Mouse (Mus musculus) Patski (cell line): ENCODE data around the gene Cenpm. TPM values are rescaled to one million over a fixed set of nuclear protein-coding genes. Genes with fewer than 3 reads are reported as not detected.
A peak's percentile ranks its signal among the peaks of the same experiment; 100 is the strongest.
"Not testable (repeated sequence)": the region's sequence is repeated elsewhere in the genome, so short reads cannot be mapped to it uniquely, and the experiment has no call there.

Source experiments
- ATAC-seq: fragments of 100-300 bp; one replicate; pipeline ENCODE4 v1.8.0; 2021
- CTCF ChIA-PET: fragments of 350-600 bp; sonication (Branson Sonifier 250); formaldehyde crosslinking; loops from one replicate; lab custom pipeline; 2022; ENCODE audit warnings: inconsistent platforms; lab: Charles Lee
- POLR2A ChIA-PET: fragments of 350-600 bp; sonication (Branson Sonifier 250); formaldehyde crosslinking; loops from one replicate; lab custom pipeline; 2022; ENCODE audit warnings: antibody characterized with exemption, inconsistent platforms; lab: Charles Lee
- DNase-seq: peaks from one replicate; pipeline ENCODE4 v3.0.0-alpha.2; 2011; ENCODE audit warnings: low read depth, low spot score
- H3K27me3 ChIP-seq: fragments of 371-371 bp; one replicate; pipeline ENCODE4 v1.5.1; 2021
- CTCF ChIP-seq: fragments of 100-300 bp; IDR thresholded peaks from one replicate; pipeline ENCODE4 v1.5.1; 2021
- in situ Hi-C: fragments of 300-500 bp; cut with MboI; formaldehyde crosslinking; loops from 3 replicates; pipeline ENCODE4 v1.11.1; 2018; ENCODE audit warnings: low pct_unique_long_range_greater_than_20kb, mixed read lengths
- polyA plus RNA-seq: library from polyadenylated mRNA; unstranded; gene quantifications from one replicate; pipeline ENCODE4 v1.2.3, GENCODE M21; 2021

The Cenpm gene
- polyA plus RNA-seq, 1 experiment from 2014 or later, result 17.7 TPM

GRCm38 (mm10) chr15:82272295-82272694, 27.7 kb upstream of the Cenpm start:
- H3K27me3 ChIP-seq, result peaks cover 38% of the 10 kb centered on the region
- POLR2A ChIA-PET, result no interaction called here
- CTCF ChIA-PET, result interaction anchor here (1.1 to 2.4 kb wide), 4 partner anchors 8 to 15 kb away, joined by 3 to 16 read pairs (median 4); no protein-coding TSS in a partner anchor
- in situ Hi-C loops, result no loop called here
- no peak for TF ChIP-seq CTCF
- no peak for ATAC-seq
- DNase-seq, result no peak

GRCm38 (mm10) chr15:82271201-82271600, 26.7 kb upstream of the Cenpm start:
- H3K27me3 ChIP-seq, result peaks cover 27% of the 10 kb centered on the region
- no peak for DNase-seq
- CTCF ChIA-PET, result interaction anchor here (0.8 to 2.4 kb wide), 9 partner anchors 9 to 110 kb away, joined by 3 to 16 read pairs (median 4); partner anchors contain the start of gene Wbp2nl
- in situ Hi-C loops, result no loop called here
- no peak for TF ChIP-seq CTCF
- POLR2A ChIA-PET, result no interaction called here
- ATAC-seq, result no peak

DNA sequence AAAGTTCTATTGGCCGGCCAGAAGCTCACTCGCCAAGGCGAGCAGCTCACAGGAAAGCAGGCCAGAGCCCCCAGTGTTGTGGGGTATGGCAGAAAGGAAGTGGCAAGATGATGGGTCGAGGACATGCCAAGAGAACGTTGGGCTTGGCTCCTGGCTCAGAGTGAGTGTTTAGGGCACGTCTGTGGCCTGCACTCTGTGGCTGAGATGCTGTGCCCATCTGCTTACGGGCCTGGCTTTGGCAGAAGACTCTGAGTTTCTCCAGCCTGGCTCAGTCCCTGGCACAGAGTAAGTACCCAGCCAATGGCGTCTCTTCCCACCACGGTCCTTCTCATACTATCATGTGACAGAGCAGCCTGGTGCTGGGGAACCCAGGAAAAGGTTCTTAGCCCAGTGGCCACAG, 24.2 kb upstream of the Cenpm start:
- ATAC-seq (no peak), DNase-seq (no peak)
- TF ChIP-seq CTCF, result no peak
- ChIA-PET POLR2A (no interaction called here), CTCF (no interaction called here)
- in situ Hi-C loops, result no loop called here
- H3K27me3 ChIP-seq, result peaks cover 13% of the 10 kb centered on the region

GRCm38 (mm10) chr15:82268185-82268584, 23.6 kb upstream of the Cenpm start:
- ChIA-PET POLR2A (no interaction called here), CTCF (no interaction called here)
- DNase-seq, result no peak
- peaks cover 7% of the 10 kb centered on the region for H3K27me3 ChIP-seq
- in situ Hi-C loops, result no loop called here
- TF ChIP-seq CTCF, result no peak
- no peak for ATAC-seq

DNA sequence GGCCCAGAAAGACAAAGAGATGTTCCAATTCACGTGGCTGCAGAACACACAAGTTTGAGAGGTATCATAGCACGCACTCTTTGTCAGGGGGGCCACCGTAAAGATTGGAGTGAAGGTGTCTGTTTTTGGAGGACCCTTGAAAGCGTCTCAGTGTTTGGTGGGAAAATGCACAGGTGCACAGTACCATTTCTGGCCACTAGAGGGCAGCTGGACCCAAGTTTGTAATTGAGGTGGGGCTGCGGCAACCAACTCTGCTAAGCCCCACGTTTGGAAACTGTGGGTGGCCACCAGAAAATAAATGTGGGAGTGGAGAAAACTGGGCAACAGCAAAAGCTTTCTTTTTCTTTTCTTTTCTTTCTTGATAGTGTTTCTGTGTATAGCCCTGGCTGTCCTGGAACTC, 21.8 kb upstream of the Cenpm start:
- TF ChIP-seq CTCF, result peak; percentile 91
- in situ Hi-C loops, result no loop called here
- DNase-seq, result no peak
- ATAC-seq, result no peak
- POLR2A ChIA-PET, result no interaction called here
- CTCF ChIA-PET, result interaction anchor here (0.9 to 2.6 kb wide), 4 partner anchors 9 to 303 kb away, joined by 3 to 9 read pairs (median 3); partner anchors contain the start of gene Sept3
- peaks cover 7% of the 10 kb centered on the region for H3K27me3 ChIP-seq

DNA sequence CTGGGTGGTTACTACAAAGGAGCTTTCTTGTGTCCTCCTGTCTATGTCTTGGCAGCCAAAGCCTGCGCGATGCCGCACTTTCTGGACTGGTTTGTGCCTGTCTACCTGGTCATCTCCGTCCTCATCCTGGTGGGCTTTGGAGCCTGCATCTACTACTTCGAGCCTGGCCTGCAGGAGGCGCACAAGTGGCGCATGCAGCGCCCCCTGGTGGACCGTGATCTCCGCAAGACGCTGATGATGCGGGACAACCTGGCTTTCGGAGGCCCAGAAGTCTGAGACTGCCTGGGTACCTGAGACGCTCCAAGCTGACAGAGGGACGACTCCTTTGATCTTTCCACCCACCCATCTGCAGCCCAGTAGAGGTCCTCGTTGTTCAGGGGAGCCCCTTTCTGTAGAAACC, 15.0 kb upstream of the Cenpm start:
- DNase-seq, result no peak

DNA sequence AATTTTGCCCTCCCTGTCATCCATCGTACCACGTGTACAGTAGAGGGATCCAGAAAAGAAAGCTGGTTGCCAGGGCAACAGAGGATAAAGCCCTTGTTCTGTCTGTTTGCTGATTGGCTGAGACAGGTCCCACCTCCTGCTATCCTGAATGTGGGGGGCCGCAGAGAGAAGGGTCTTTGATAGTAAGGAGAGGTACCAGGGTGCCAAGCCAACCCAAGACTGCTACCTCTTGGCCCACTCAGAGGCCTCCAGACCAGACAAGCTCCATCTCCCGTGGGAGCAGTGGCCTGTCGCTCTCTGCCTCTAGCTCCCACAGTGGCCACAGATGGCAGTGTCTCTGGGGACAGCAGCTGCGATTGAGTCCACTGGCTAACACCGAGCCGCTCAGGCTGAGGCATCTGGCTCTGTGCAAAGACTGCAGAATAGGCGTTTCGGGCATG, 11.4 kb upstream of the Cenpm start:
- no peak for ATAC-seq

More for the DNA sequence above, 15.0 kb upstream of the Cenpm start:
- POLR2A ChIA-PET, result no interaction called here
- in situ Hi-C loops, result no loop called here
- ATAC-seq, result no peak
- TF ChIP-seq CTCF, result peak; percentile 98
- CTCF ChIA-PET, result interaction anchor here (1.0 to 1.6 kb wide), 2 partner anchors 12 to 85 kb away, joined by 3 to 4 read pairs; no protein-coding TSS in a partner anchor
- peaks cover 19% of the 10 kb centered on the region for H3K27me3 ChIP-seq

GRCm38 (mm10) chr15:82255248-82255647, 10.7 kb upstream of the Cenpm start:
- H3K27me3 ChIP-seq, result peaks cover 18% of the 10 kb centered on the region
- TF ChIP-seq CTCF, result peak; percentile 31
- DNase-seq (no peak), ATAC-seq (no peak)
- CTCF ChIA-PET, result no interaction called here
- POLR2A ChIA-PET, result no interaction called here
- in situ Hi-C loops, result no loop called here

More for the DNA sequence above, 11.4 kb upstream of the Cenpm start:
- peaks cover 18% of the 10 kb centered on the region for H3K27me3 ChIP-seq
- in situ Hi-C loops, result no loop called here
- TF ChIP-seq CTCF, result no peak
- ChIA-PET POLR2A (no interaction called here), CTCF (no interaction called here)
- DNase-seq, result no peak

DNA sequence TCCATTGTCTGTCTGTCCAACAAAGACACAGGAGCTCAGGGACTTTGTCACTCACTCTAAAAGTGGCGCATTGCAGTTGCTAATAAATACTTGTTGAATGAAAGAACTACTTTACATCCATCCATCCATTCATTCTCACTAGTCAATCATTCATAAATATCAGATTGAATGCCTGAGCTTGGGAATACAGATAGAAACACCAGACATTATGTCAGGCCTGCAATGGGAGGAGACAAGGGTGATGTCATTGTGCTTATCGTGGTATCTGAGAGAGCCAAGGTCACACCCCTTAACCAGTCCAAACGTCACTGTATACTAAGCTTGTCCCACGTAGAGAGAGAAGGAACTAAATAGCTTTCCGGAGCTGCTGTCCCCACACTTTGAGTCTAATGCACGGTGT, 7.5 kb upstream of the Cenpm start, which contains the start of gene 1500009C09Rik:
1500009C09Rik (plus strand) TSS at position 301 of the 400 bp plus-strand sequence.
- no peak for DNase-seq
- CTCF ChIA-PET, result interaction anchor here (1.0 to 1.6 kb wide), 3 partner anchors 15 to 187 kb away, joined by 3 to 4 read pairs (median 3); no protein-coding TSS in a partner anchor
- POLR2A ChIA-PET, result no interaction called here

DNA sequence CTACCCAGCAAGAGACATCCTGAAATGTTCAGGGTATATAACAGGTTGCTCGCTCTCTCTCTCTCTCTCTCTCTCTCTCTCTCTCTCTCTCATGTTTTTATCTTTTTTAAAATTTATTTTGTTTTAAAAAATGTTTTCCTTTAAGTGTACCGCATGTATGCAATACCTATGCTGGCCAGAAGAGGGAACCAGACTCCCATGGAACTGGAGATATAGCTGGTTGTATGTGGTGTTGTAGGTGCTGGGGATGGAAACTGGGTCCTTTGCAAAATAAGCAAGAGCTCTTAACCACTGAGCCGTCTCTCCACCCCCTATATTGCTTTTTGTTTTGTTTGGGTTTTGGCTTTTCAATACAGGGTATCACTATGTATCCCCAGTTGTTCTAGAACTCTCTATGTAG, 7.0 kb upstream of the Cenpm start:
- H3K27me3 ChIP-seq, result peaks cover 12% of the 10 kb centered on the region
- CTCF ChIA-PET, result interaction anchor here (1.0 to 1.6 kb wide), 2 partner anchors 15 to 187 kb away, joined by 3 to 4 read pairs; no protein-coding TSS in a partner anchor
- TF ChIP-seq CTCF, result peak; percentile 60
- POLR2A ChIA-PET, result no interaction called here
- DNase-seq, result no peak
- in situ Hi-C loops, result no loop called here
- ATAC-seq, result no peak

More for the DNA sequence above, 7.5 kb upstream of the Cenpm start, which contains the start of gene 1500009C09Rik:
- in situ Hi-C loops, result no loop called here
- no peak for TF ChIP-seq CTCF
- H3K27me3 ChIP-seq, result peaks cover 12% of the 10 kb centered on the region
- no peak for ATAC-seq

DNA sequence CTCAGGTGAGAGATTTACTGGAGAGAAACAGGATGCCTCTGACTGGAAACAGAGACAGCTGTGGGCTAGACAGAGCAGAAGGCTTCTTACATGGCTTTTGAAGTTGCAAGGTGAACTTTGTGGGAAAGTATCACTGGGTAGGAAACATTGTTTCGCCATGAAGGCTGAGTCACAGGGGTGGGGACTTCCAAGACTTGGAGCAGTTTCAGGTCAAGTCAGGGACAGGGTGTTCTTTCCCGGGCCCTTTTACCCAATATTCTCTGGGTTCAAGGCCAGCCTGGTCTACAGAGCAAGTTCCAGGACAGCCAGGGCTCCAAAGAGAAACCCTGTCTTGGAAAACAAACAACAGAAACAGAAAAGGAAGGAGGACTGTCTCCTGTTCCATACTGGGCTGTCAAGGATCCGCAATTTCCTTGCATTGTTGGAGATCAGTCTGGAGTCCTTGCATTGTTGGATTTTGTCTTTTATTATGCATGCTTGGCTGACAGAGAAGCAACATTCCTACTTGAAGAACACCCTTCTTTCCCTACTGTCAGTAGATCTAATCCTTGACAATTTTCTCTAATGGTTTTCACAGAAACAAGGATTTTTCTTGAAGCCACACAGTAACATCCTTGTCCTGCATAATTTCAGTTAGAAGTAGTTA, 2.7 kb upstream of the Cenpm start:
- no peak for TF ChIP-seq CTCF
- CTCF ChIA-PET, result no interaction called here
- POLR2A ChIA-PET, result no interaction called here
- DNase-seq (no peak), ATAC-seq (no peak)
- H3K27me3 ChIP-seq, result no peaks in the 10 kb centered on the region
- in situ Hi-C loops, result no loop called here

GRCm38 (mm10) chr15:82244805-82245161, 235 bp upstream of the Cenpm start:
- ATAC-seq, POLR2A ChIA-PET, H3K27me3 ChIP-seq, in situ Hi-C loops, DNase-seq: not testable (repeated sequence)
- CTCF ChIA-PET, result interaction anchor here (1.4 kb wide), 1 partner anchor 80 kb away, joined by 3 read pairs; no protein-coding TSS in a partner anchor
